Mouse (Mus musculus): ENCODE data around the gene Gkap1. TPM values are rescaled to one million over a fixed set of nuclear protein-coding genes. Genes with fewer than 3 reads are reported as not detected.

Gkap1 gene
- total and polyA plus RNA-seq, 3 experiments = 26.7 to 34.1 TPM; not detected in 1

GRCm38 (mm10) chr13:58201908-58202307 lies 73.6 kb downstream of the Gkap1 start:
- H3K79me2 ChIP-seq (ENCODE audit: control insufficient read depth, insufficient read depth, low read length, poor library complexity) = peaks cover 76% of the 10 kb centered on the region
- no peak for TF ChIP-seq MEF2A (IDR thresholded peaks at IDR 0.05; ENCODE audit: extremely low read depth, insufficient replicate concordance, low read depth, low read length, poor library complexity, severe bottlenecking)
- no peak for TF ChIP-seq ZKSCAN1 (IDR thresholded peaks at IDR 0.05; ENCODE audit: low read depth, low read length)
- TF ChIP-seq SIN3A (IDR thresholded peaks at IDR 0.05; ENCODE audit: low read length) = no peak
- no peak for TF ChIP-seq MYC (IDR thresholded peaks at IDR 0.05; ENCODE audit: low read depth, low read length)
- TF ChIP-seq RAD21 (IDR thresholded peaks at IDR 0.05; ENCODE audit: low read depth, low read length) = no peak
- no peak for TF ChIP-seq ZMIZ1 (IDR thresholded peaks at IDR 0.05; ENCODE audit: low read depth, low read length)
- TF ChIP-seq POLR2A (IDR thresholded peaks at IDR 0.05; ENCODE audit: control insufficient read depth in 1 of 2, insufficient read depth in 1 of 2, low read depth in 1 of 2, low read length in 2 of 2, poor library complexity in 1 of 2) = no peak
- TF ChIP-seq BHLHE40 (IDR thresholded peaks at IDR 0.05; ENCODE audit: borderline replicate concordance, low read depth, low read length) = no peak
- no peak for TF ChIP-seq NRF1 (IDR thresholded peaks at IDR 0.05; ENCODE audit: insufficient read depth, low read depth, low read length, poor library complexity, severe bottlenecking)
- TF ChIP-seq GATA1 (IDR thresholded peaks at IDR 0.05; ENCODE audit: low read depth, low read length) = no peak
- TF ChIP-seq ETS1 (IDR thresholded peaks at IDR 0.05; ENCODE audit: low read depth, low read length) = no peak
- TF ChIP-seq MAZ (IDR thresholded peaks at IDR 0.05; ENCODE audit: low read depth, low read length) = no peak
- TF ChIP-seq TAL1 (IDR thresholded peaks at IDR 0.05; ENCODE audit: low read length) = no peak
- no peak for TF ChIP-seq USF1 (IDR thresholded peaks at IDR 0.05; ENCODE audit: low read depth, low read length)
- TF ChIP-seq MYB (IDR thresholded peaks at IDR 0.05; ENCODE audit: low read depth, low read length) = no peak
- no peak for TF ChIP-seq EP300 (IDR thresholded peaks at IDR 0.05; ENCODE audit: low read depth in 1 of 2, low read length in 2 of 2)
- no peak for TF ChIP-seq ZNF384 (IDR thresholded peaks at IDR 0.05; ENCODE audit: low read depth, low read length)
- peaks cover 8 to 35% of the 10 kb centered on the region in 2 experiments for H3K36me3 ChIP-seq (ENCODE audit: control insufficient read depth in 1 of 2, insufficient read depth in 2 of 2, low read length in 2 of 2)
- H3K4me1 ChIP-seq (ENCODE audit: control insufficient read depth in 1 of 2, insufficient read depth in 2 of 2, low read length in 2 of 2) = peaks cover 19 to 21% of the 10 kb centered on the region in 2 experiments
- H3K27me3 ChIP-seq (ENCODE audit: control insufficient read depth in 1 of 2, insufficient read depth in 2 of 2, low read length in 2 of 2) = no peaks in the 10 kb centered on the region
- no peak overlapping the region for H3K9ac ChIP-seq (ENCODE audit: control insufficient read depth, low read depth, low read length, poor library complexity, severe bottlenecking)
- no peak overlapping the region for H3K4me3 ChIP-seq (ENCODE audit: control insufficient read depth in 1 of 2, insufficient read depth in 1 of 2, low read depth in 2 of 2, low read length in 2 of 2)
- DNase-seq (ENCODE audit: low read depth, low spot score) = no peak
- no peak overlapping the region for H3K27ac ChIP-seq (ENCODE audit: control insufficient read depth, low read depth, low read length)
- no peaks in the 10 kb centered on the region for H3K9me3 ChIP-seq (replicated peaks; ENCODE audit: insufficient read depth, low read length)

- peaks cover 71% of the 10 kb centered on the region for H3K79me2 ChIP-seq (ENCODE audit: control insufficient read depth, insufficient read depth, low read length, poor library complexity)
- H3K27me3 ChIP-seq (ENCODE audit: control insufficient read depth in 1 of 2, insufficient read depth in 2 of 2, low read length in 2 of 2) = no peaks in the 10 kb centered on the region
- DNase-seq (ENCODE audit: low read depth, low spot score) = peak; percentile 57
- peaks cover 9 to 31% of the 10 kb centered on the region in 2 experiments for H3K36me3 ChIP-seq (ENCODE audit: control insufficient read depth in 1 of 2, insufficient read depth in 2 of 2, low read length in 2 of 2)
- H3K27ac ChIP-seq (ENCODE audit: control insufficient read depth, low read depth, low read length) = no peak overlapping the region
- no peak overlapping the region for H3K4me3 ChIP-seq (ENCODE audit: control insufficient read depth in 1 of 2, insufficient read depth in 1 of 2, low read depth in 2 of 2, low read length in 2 of 2)
- no peaks in the 10 kb centered on the region for H3K9me3 ChIP-seq (replicated peaks; ENCODE audit: insufficient read depth, low read length)
- H3K4me1 ChIP-seq (ENCODE audit: control insufficient read depth in 1 of 2, insufficient read depth in 2 of 2, low read length in 2 of 2) = peaks cover 19 to 21% of the 10 kb centered on the region in 2 experiments
- H3K9ac ChIP-seq (ENCODE audit: control insufficient read depth, low read depth, low read length, poor library complexity, severe bottlenecking) = no peak overlapping the region
- no peak for TF ChIP-seq CHD1 (IDR thresholded peaks at IDR 0.05; ENCODE audit: low read depth, low read length)
- no peak for TF ChIP-seq USF2 (IDR thresholded peaks at IDR 0.05; ENCODE audit: borderline replicate concordance in 1 of 2, insufficient read depth in 1 of 2, low read depth in 1 of 2, low read length in 2 of 2)
- no peak for TF ChIP-seq MYC (IDR thresholded peaks at IDR 0.05; ENCODE audit: low read depth, low read length)
- no peak; the same call in 1 of the 2 replicates for TF ChIP-seq BHLHE40 (IDR thresholded peaks at IDR 0.05; ENCODE audit: borderline replicate concordance, low read depth, low read length)
- no peak for TF ChIP-seq MEF2A (IDR thresholded peaks at IDR 0.05; ENCODE audit: extremely low read depth, insufficient replicate concordance, low read depth, low read length, poor library complexity, severe bottlenecking)
- no peak for TF ChIP-seq SMC3 (IDR thresholded peaks at IDR 0.05; ENCODE audit: low read depth, low read length)
- peak; percentile 24; the same call in 1 of the 2 replicates for TF ChIP-seq TCF12 (IDR thresholded peaks at IDR 0.05; ENCODE audit: low read depth, low read length)
- TF ChIP-seq SIN3A (IDR thresholded peaks at IDR 0.05; ENCODE audit: low read length) = no peak
- TF ChIP-seq CHD2 (IDR thresholded peaks at IDR 0.05; ENCODE audit: low read length) = no peak
- no peak for TF ChIP-seq ZKSCAN1 (IDR thresholded peaks at IDR 0.05; ENCODE audit: low read depth, low read length)
- no peak for TF ChIP-seq POLR2AphosphoS5 (IDR thresholded peaks at IDR 0.05; ENCODE audit: borderline replicate concordance, low read depth, low read length)
- peak; percentile 22 to 27; a peak in 3 of 4 replicates for TF ChIP-seq EP300 (IDR thresholded peaks at IDR 0.05; ENCODE audit: low read depth in 1 of 2, low read length in 2 of 2)
- no peak for TF ChIP-seq JUND (IDR thresholded peaks at IDR 0.05; ENCODE audit: low read depth, low read length)
- TF ChIP-seq POLR2A (IDR thresholded peaks at IDR 0.05; ENCODE audit: control insufficient read depth in 1 of 2, insufficient read depth in 1 of 2, low read depth in 1 of 2, low read length in 2 of 2, poor library complexity in 1 of 2) = no peak
- 0 out of 2 replicates have a peak, but pooled peaks have one; percentile 26 for TF ChIP-seq MAX (IDR thresholded peaks at IDR 0.05; ENCODE audit: low read length)
- TF ChIP-seq ZC3H11A (IDR thresholded peaks at IDR 0.05; ENCODE audit: low read depth, low read length) = no peak
- no peak for TF ChIP-seq UBTF (IDR thresholded peaks at IDR 0.05; ENCODE audit: borderline replicate concordance, insufficient read depth, low read depth, low read length)
- no peak for TF ChIP-seq MAFK (IDR thresholded peaks at IDR 0.05; ENCODE audit: borderline replicate concordance, low read depth, low read length)
- peak; percentile 46 for TF ChIP-seq TAL1 (IDR thresholded peaks at IDR 0.05; ENCODE audit: low read length)
- TF ChIP-seq ZNF384 (IDR thresholded peaks at IDR 0.05; ENCODE audit: low read depth, low read length) = no peak
- TF ChIP-seq E2F4 (IDR thresholded peaks at IDR 0.05; ENCODE audit: borderline replicate concordance, low read depth, low read length) = no peak
- TF ChIP-seq ZMIZ1 (IDR thresholded peaks at IDR 0.05; ENCODE audit: low read depth, low read length) = no peak
These were observed 74.2 kb downstream of the Gkap1 start for GRCm38 (mm10) chr13:58201343-58201742.
